Mouse (Mus musculus): Measurements from ENCODE around the gene Lactb.
"Not testable (repeated sequence)": the region's sequence is repeated elsewhere in the genome, so short reads cannot be mapped to it uniquely, and the experiment has no call there.

Gene Lactb

DNA sequence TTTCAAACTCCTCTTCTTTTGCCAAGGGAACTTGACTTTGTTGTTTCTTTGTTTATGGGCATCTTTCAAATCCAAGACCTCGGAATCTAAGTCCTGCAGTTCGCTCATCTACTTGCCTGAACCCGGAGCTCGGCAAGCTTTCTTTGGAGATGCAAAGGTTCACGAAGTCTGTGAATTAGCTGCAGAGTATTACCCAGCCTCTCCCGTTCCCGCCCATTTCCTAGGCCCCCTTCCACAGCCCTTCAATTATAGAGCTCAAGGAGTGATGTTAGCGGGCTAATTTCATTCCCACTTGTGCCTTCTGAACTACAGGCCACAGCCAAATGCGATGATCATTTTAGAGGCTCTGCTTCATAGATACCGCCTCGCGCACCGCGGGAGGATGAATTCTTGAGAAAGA lies 55.3 kb downstream of the Lactb start:
- no peak for DNase-seq (ENCODE audit: low spot score)

DNA sequence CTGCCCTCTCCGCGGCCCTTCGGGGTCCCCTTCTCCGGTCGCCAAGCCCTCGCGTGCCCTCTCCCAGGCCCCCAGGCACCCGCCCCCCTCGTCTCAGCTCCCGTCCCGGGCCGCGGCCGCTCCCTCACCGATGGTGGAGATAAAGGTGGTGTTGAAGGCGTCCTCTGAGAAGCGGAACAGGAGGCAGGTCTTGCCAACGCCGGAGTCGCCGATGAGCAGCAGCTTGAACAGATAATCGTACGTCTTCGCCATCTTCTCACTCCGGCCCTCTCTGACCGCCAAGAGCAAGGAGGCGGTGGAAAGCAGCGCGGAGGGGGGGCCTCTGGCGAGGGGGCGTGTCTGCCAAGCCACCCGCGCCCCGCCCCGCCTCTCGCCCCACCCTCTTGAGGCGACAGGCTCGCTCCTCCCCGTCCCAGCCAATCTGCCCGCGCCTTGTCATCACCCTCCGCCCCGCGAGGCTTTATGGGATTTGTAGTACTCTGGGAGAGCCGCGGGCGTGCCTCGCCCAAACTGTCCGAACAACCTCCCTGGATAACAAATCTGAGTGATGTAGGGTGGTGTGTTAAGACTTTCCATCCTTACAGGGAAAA lies 55.8 kb downstream of the Lactb start, which contains the start of gene Rab8b:
TSS of gene Rab8b (minus strand) at position 306 of the 590 bp plus-strand sequence.
- DNase-seq (ENCODE audit: low spot score), result peak; percentile 96

DNA sequence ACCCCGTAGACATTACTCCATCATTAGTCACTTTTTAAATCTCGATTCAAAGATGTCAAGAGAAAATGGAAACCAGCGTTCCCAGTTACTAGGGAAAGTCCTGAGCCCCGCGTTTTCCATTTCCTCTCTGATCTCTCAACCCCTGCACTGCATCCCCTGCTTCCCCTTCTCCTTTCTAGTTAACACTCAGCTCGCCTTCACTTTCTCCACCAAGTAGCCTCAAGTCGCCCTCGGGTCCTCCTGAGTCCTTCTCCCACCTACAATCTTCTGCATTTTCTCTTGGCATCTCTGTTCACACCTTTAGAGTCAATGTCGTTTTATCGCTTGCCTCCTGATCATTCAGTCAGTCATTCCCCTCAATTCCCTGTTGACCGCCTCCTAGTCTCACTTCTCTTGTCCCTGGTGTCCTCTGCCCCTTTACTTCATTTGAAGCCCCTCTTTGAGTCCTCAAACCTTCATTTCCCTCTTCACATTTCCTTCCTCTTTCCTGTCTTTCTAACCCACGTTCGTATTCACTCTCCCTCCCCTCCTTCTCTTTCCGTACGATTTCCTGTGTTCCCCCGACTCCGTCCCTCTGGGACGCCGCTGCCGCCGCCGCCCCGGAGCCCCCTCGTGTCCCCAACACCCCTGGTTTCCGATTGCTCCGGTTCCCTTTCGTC lies 56.5 kb downstream of the Lactb start:
- DNase-seq (ENCODE audit: low spot score), result peak; percentile 14

DNA sequence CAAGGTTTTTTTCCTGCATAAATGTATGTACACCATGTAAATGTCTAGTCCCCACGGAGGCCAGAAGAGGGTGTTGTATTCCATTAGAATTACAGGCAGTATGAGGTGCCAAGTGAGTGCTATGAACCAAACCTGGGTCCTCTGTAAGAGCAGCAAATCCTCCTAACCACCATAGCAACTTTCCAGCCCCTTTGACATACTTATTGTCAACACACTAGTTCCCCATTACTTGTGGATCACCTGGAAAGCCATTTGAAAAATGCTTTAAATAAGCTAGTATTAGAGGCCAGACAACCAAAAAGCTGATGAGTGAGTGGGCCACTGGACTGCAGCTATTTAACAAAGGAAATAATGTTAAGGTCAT lies 57.4 kb downstream of the Lactb start:
- peak; percentile 23 for DNase-seq (ENCODE audit: low spot score)

DNA sequence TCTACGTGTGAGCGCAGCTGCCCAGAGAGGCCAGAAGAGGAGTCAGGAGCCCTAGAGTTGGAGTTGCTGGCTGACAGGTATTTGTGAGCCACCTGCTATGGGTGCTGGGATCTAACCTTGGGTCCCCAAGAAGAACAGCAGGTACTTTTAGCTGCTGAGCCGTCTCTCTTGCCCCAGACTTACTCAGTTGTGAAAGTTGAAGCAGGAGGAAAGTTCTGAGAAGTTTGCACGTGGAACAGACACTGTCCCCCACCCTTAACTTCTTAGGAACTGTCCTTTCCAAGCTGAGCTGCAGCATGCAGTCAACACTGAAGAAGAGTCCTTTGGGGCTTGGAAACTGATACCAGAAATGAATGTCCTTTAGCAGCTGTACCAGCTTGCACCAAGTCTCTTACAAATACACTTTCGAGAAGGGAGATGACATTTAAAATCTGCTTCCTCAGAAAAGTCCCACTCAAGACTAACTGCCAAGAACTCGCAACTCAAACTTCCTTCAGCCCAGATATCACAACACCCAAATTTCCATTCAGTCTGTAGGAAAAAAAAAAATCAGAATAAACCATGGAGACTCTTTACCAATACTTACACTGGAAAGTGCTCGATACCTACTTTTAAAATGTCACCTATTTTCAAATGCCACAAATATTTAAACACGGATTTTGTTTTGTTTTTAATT lies 57.9 kb downstream of the Lactb start:
- no peak for DNase-seq (ENCODE audit: low spot score)

DNA sequence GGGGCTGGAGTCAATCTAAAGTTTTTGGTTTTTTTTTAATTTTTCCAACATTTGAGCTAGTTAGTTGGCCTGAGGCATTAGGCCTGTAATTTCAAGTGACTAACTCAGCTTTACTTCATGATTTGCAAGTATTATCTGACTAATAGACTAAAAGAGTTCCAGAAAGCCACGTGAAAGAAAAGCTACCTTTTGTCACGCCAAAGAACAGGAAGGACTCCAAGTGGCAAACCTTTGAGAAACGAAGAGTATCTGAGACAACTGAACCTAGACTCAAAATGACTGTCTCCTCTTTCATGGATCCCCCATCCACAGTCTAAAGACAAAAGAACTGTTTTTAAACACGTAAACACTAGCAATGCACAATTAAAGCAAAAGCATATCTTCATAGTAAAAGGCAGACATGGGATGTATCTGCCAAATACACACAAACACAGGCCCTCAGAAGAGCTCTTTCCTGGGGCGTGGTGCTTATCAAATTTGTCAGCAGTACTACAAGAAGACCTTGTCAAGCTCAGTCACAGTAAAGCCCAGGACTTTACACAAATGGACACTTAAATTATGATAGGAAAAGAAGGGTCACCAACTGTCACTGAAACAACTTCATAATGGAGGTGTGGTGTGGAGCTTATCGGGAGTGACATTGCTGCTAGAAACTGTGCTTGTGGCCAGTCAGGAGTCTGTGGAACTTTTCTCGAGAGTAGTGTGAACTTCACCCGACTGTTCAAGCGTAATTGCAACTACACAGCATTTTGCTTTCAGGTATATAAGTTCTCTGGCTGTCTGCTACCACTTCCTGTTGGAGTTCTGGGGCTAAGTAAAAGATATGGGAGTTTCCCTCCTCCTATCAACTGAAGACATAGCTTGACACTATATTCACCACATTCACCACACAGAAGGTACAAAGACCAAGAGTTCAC lies 59.2 kb downstream of the Lactb start:
- DNase-seq (ENCODE audit: low spot score), result no peak

DNA sequence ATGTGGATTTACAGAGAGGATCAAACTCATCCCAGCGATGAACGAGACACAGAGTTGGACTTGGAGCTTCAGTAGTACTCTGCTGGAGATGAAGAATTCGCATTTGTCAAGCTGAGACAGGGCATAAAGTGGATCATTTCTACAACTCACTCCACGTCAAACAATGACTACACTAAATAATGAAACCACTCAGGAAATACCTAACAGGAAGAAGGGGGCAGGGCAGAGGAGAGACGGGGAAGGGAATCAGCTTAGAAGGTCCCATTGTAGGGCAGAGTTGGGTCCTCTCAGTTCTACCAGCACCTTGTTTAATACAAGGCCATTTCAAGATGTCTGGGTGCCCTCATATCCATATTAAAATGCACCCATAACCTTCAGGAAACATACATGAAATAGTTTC lies 59.9 kb downstream of the Lactb start:
- DNase-seq (ENCODE audit: low spot score), result no peak

DNA sequence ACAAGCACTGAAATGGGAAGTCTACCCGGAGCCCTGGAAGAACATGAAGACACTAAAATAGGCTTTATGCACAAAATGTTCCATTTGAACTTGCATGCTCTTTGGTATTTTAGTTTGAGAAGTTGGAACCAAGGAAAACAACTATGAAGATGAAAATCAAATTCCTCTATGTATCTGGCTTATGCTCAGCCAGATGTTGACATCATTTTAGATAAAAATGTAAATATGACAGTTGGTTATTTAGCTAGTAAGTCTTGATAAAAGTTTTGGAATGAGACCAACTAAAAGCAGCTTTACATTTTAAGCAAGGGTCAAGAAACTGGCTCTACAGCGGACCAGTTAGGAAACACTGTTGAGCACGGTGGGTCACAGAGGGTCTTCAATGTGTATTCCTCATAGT lies 60.7 kb downstream of the Lactb start:
- no peak for DNase-seq (ENCODE audit: low spot score)

DNA sequence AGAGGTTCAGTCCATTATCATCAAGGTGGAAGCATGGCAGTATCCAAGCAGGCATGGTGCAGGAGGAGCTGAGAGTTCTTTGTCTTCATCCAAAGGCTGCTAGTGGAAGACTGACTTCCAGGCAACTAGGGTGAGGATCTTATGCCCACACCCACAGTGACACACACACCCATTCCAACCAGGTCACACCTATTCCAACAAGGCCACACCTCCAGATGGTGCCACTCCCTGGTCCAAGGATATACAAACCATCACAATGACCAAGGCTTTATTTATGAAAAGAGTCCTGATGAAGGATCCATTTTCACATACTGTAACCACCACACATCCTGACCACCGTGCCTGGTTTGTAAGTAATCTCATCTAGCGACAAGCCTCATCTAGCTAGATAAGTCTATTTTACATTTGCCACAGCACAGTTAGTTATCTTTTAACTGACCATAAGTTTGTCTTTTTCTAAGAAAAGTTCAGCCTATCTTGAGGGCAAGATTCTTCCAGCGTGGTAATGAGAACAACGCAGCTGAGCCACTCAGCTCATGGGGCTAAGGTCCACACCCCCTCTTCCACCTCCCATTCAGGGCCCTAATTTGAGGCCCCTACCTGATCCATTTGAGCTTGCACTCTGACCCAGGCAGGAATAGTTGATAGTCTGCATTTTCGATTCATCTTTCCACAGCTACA lies 61.9 kb downstream of the Lactb start:
- not testable (repeated sequence) for DNase-seq (ENCODE audit: low spot score)

DNA sequence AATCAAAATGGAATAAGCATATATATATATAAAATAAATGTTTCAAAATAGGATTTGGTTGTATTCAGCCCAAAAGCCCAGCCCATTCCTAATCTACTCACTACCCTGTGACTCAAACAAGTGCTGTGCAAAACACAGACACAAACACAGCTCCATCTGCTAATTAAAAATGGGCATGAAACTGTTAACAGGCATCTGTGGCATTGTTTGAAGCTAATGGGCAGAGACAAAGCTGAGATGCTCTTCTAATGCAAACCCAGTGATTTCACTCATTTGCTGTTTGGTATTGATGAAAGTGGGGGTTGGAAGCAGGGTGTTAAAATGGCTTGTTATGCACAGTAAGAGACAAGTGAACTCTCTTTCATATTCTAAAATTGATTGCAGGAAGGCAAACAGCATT lies 63.0 kb downstream of the Lactb start:
- no peak for DNase-seq (ENCODE audit: low spot score)

DNA sequence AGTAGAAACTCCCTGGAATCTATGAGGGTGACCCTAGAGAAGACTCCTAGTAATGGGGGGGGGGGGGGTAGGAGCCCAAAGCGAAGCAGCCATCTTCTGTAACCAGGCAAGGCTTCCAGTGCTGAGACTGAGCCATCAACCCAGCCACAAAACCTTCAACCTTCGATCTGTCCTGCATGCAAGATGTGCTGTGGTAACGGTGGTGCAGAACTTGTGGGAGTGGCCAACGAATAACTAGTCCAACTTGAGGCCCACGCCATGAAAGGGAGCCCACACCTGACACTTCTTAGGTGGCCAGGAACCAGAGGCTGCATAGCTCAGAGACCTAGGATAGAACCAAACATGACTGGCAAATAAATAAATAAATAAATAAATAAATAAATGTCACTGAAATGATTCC lies 64.6 kb downstream of the Lactb start:
- DNase-seq (ENCODE audit: low spot score), result no peak

DNA sequence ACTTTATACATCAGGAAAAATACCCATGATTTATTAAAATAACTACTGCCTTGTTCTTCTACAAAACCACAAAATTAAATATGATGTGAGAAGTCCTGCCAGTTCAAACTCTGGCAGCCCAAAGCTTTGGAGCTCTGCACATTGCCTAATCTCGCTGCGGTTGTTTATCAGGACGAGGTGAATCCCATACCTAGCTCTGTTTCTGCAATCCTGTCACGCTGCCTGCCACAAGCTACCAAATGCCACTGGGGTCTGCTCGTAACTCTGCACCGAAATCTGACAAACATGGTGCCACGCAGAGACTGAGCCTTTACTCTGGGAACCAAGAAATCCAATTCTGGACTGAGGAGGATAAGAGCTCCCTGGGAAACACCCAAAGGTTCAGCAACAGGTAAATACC lies 65.4 kb downstream of the Lactb start:
- no peak for DNase-seq (ENCODE audit: low spot score)

DNA sequence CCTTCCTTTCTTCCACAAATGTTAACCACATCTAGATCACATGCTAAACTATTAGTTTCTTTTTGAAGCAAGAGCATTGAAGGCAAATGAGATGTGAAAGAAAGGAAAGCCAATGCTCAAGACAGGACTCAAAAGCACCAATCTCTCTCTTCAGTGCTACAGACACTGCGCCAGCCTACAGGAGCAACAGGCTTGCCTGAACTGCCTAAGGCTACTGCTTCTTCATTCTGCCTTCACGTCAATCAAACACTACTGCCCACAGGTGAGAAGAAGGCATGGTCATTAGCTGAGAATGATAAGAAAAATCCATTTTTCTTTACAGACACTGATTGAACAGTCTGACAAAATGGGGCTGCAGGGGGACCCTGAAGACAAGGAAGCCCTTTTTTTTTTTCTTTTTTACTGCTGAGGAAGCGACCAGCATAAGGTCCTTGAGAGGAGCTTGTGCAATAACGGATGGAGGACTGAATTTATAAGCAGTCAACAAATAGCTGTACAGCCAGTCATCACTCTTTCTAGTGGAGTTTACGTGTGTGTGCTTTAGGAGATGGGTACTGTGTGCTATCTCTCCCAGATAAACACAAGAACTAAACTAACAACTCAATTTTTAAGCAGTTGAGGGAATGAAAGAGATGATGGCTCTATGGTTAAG lies 67.4 kb downstream of the Lactb start:
- DNase-seq (ENCODE audit: low spot score), result no peak

DNA sequence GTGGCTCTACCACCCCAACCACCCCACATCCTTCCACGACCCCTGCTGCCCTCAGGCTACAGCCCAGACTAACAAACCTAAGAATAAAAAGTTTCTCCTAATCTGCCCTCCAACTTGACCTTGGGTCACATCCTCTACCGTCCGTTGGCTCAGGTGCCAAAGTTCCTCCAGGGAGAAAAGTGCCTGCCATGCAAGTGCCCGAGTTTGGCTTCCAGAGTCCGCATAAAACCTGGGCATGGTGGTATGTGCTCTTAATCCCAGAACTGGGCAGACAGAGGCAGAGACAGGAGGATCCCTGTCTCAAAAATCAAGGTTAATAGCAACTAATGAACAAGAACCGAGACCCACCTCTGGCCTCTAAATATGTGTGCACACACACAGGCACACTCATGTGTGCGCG lies 68.2 kb downstream of the Lactb start:
- DNase-seq (ENCODE audit: low spot score), result no peak

DNA sequence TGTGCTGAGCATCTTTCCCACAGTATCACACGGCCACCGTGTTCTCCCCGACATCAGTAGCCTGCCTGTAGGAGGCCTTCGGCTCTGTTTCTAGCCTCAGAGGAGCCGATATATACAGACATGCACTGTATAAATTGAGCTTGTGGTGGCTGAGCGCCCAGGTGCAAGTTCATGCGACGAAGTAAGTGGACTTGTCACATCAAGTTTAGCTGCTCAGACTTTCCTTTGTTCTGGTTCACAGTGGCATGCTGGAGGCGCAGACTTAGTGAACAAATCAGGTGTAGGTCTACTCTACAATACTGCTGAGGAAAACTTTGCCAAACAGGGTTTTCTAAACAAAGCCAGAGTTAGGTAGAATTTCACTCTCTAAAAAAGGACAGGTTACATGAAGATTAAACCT lies 69.3 kb downstream of the Lactb start:
- no peak for DNase-seq (ENCODE audit: low spot score)

Data from adipocyte (in vitro differentiated cells).